In the genomic region with DNA sequence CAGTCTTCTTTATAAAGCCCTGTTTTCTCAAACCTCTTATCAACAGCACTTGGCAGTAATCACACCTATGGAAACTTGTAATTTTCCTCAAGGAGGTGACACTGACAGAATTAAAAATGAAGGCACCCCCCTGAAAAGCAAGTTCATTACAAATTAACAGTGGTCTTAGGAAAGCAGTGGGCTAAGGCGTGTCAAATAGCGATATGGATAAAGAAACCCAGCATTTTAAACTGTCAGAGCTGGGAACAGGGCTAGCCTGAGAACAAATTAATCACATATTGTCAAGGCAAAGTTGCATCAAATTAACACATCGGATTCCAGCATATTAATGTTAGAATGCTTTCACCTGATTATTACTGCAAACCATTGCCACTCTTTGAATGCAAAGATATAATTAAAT, we compare ENCODE assay signal across 28 mouse cellular contexts.
"Had no signal": no experiment of that assay in that cellular context is flagged by ENCODE, and none has a peak within 500 bp of the region (broad histone marks: within the 10 kb centered on the region; RNA-seq: fewer than 3 reads in every experiment).

No protein-coding gene starts in this region.

- H3K4me1 ChIP-seq: hindbrain, embryonic 10.5 days; hindbrain, embryonic 12.5 days; kidney, embryonic 15.5 days; limb, embryonic 12.5 days; liver, embryonic 15.5 days had no signal

- H3K4me2 ChIP-seq: heart, embryonic 12.5 days; hindbrain, embryonic 12.5 days; hindbrain, embryonic 14.5 days; kidney, embryonic 15.5 days; limb, embryonic 12.5 days; liver, embryonic 11.5 days; liver, embryonic 13.5 days; liver, embryonic 15.5 days had no signal

- H3K4me3 ChIP-seq: gastrocnemius, adult 2 months; heart, embryonic 10.5 days; heart, embryonic 12.5 days; hindbrain, embryonic 10.5 days; hindbrain, embryonic 12.5 days; kidney, embryonic 15.5 days; limb, embryonic 10.5 days; limb, embryonic 12.5 days; liver, embryonic 13.5 days; liver, embryonic 15.5 days had no signal

- ATAC-seq: hindbrain, embryonic 16.5 days; intestine, embryonic 16.5 days; liver, postnatal 0 days had no signal

- H3K9me3 ChIP-seq: heart, embryonic 10.5 days; heart, embryonic 12.5 days; hindbrain, embryonic 10.5 days; hindbrain, embryonic 12.5 days; kidney, embryonic 15.5 days; limb, embryonic 10.5 days; limb, embryonic 12.5 days; liver, embryonic 13.5 days; liver, embryonic 15.5 days had no signal

- DNase-seq: gastrocnemius, adult 2 months; gastrocnemius, postnatal 10 days; gastrocnemius, postnatal 25 days; heart, postnatal 10 days; heart, postnatal 4 days; kidney, adult 11 months; kidney, adult 2 months; kidney, adult 9 months; kidney, postnatal 14 days; kidney, postnatal 36 days; layer of hippocampus, adult 9-11 months; layer of hippocampus, postnatal 36 days; liver; liver, embryonic 13.5 days; liver, postnatal 0 days had no signal

- H3K27ac ChIP-seq: gastrocnemius, adult 2 months; heart, embryonic 10.5 days; hindbrain, embryonic 10.5 days; hindbrain, embryonic 12.5 days; hindbrain, embryonic 14.5 days; kidney, embryonic 15.5 days; kidney, postnatal 0 days; limb, embryonic 10.5 days; limb, embryonic 12.5 days; liver, embryonic 13.5 days; liver, embryonic 15.5 days had no signal

- H3K27me3 ChIP-seq: heart, embryonic 12.5 days; hindbrain, embryonic 12.5 days; kidney, embryonic 15.5 days; limb, embryonic 12.5 days; liver, embryonic 13.5 days; liver, embryonic 15.5 days had no signal

- H3K9ac ChIP-seq: heart, embryonic 12.5 days; hindbrain, embryonic 12.5 days; hindbrain, embryonic 14.5 days; kidney, embryonic 15.5 days; limb, embryonic 12.5 days; liver, embryonic 13.5 days; liver, embryonic 15.5 days; liver, postnatal 0 days had no signal

- H3K36me3 ChIP-seq: heart, embryonic 10.5 days; heart, embryonic 12.5 days; hindbrain, embryonic 10.5 days; hindbrain, embryonic 12.5 days; kidney, embryonic 15.5 days; limb, embryonic 10.5 days; limb, embryonic 12.5 days; liver, embryonic 13.5 days; liver, embryonic 15.5 days had no signal
